Mouse (Mus musculus) limb, embryonic 11.5 days (tissue): ENCODE data around the gene Sec22c. TPM values are rescaled to one million over a fixed set of nuclear protein-coding genes. Genes with fewer than 3 reads are reported as not detected.

ENCODE experiments used
- ATAC-seq: fragments of 200-750 bp; cut with Nextera tagmentation; 2 replicates; pipeline ENCODE4 v1.8.0; 2017; ENCODE audit warnings: low read depth; ENCODE audit not compliant: insufficient number of reproducible peaks, low FRiP score, low TSS enrichment
- DNase-seq: peaks from one replicate; pipeline ENCODE4 v3.0.0-alpha.2; 2015; ENCODE audit warnings: low spot score
- H3K27ac ChIP-seq: fragments of 300-500 bp; sonication (generic); replicated peaks from 2 replicates; pipeline ENCODE4 v1.5.1; 2014; ENCODE audit warnings: low read depth, mild to moderate bottlenecking, low read length
- H3K27me3 ChIP-seq: fragments of 300-500 bp; sonication (generic); 2 replicates; pipeline ENCODE4 v1.6.1; 2014; ENCODE audit warnings: mild to moderate bottlenecking, low read length, mixed read lengths; ENCODE audit not compliant: control insufficient read depth, insufficient read depth
- H3K36me3 ChIP-seq: fragments of 300-500 bp; sonication (generic); 2 replicates; pipeline ENCODE4 v1.6.1; 2014; ENCODE audit warnings: mild to moderate bottlenecking, low read length, moderate library complexity, mixed read lengths; ENCODE audit not compliant: control insufficient read depth, insufficient read depth
- H3K4me1 ChIP-seq: fragments of 300-500 bp; sonication (generic); 2 replicates; pipeline ENCODE4 v1.6.1; 2014; ENCODE audit warnings: low read length, mixed read lengths; ENCODE audit not compliant: control insufficient read depth, insufficient read depth
- H3K4me2 ChIP-seq: fragments of 300-500 bp; sonication (generic); 2 replicates; pipeline ENCODE4 v1.6.1; 2014; ENCODE audit warnings: low read depth, mild to moderate bottlenecking, moderate library complexity; ENCODE audit not compliant: severe bottlenecking
- H3K4me3 ChIP-seq: fragments of 300-500 bp; sonication (generic); 2 replicates; pipeline ENCODE4 v1.5.1; 2014; ENCODE audit warnings: low read depth, low read length
- H3K9ac ChIP-seq: fragments of 300-500 bp; sonication (generic); 2 replicates; pipeline ENCODE4 v1.6.1; 2014; ENCODE audit warnings: mild to moderate bottlenecking, low read length
- H3K9me3 ChIP-seq: fragments of 300-500 bp; sonication (generic); 2 replicates; pipeline ENCODE4 v1.6.1; 2016; ENCODE audit warnings: low read length; ENCODE audit not compliant: control insufficient read depth
- WGBS: fragments of 180-500 bp; shearing (Covaris S2); extraction: QIAGEN DNeasy Blood & Tissue Kit; methylation state at CpG from one replicate; pipeline ENCODE4 v1.1.7; 2014; 5-methylcytosine and 5-hydroxymethylcytosine counted together
- polyA plus RNA-seq: library from polyadenylated mRNA; unstranded; fragments of >200 nt; fragmentation: Nextera tagmentation; extraction: Ambion mirVana; gene quantifications from 2 replicates; pipeline ENCODE4 v1.2.1, GENCODE M21; 2014

The Sec22c gene
- polyA plus RNA-seq, 1 experiment from 2014 or later = 10.7 TPM

GRCm38 (mm10) chr9:121718792-121719318 lies 13.6 kb upstream of the Sec22c start, which contains the start of gene Nktr:
Gene Nktr, plus strand, starts transcription at chr9:121719169.
- H3K27ac ChIP-seq = peak within 1 kb of the TSS; percentile 93
- H3K4me3 ChIP-seq = peak within 1 kb of the TSS; percentile 72
- WGBS = under 1% methylated on average over 53 of the region's 61 CpGs
- peaks cover 7% of the 10 kb centered on the region; the same call in 1 of the 2 replicates for H3K4me1 ChIP-seq
- H3K27me3 ChIP-seq = no peaks in the 10 kb centered on the region
- H3K9me3 ChIP-seq = no peaks in the 10 kb centered on the region
- peak within 1 kb of the TSS; percentile 91 for H3K9ac ChIP-seq
- DNase-seq (peak; percentile 97), ATAC-seq (peak; percentile 99)
- peak within 1 kb of the TSS; percentile 85 for H3K4me2 ChIP-seq
- no peaks in the 10 kb centered on the region for H3K36me3 ChIP-seq

- peak overlapping the region; percentile 60; the same call in 1 of the 2 replicates for H3K27ac ChIP-seq
- no peaks in the 10 kb centered on the region for H3K9me3 ChIP-seq
- ATAC-seq (peak; percentile 15; the same call in 1 of the 2 replicates), DNase-seq (no peak)
- peak overlapping the region; percentile 72 for H3K4me3 ChIP-seq
- peaks cover 2% of the 10 kb centered on the region; the same call in 1 of the 2 replicates for H3K36me3 ChIP-seq
- peaks cover 7% of the 10 kb centered on the region; the same call in 1 of the 2 replicates for H3K4me1 ChIP-seq
- H3K27me3 ChIP-seq = no peaks in the 10 kb centered on the region
- peak overlapping the region; percentile 62 for H3K4me2 ChIP-seq
- peak overlapping the region; percentile 59 for H3K9ac ChIP-seq
- 69% methylated on average over 15 of the region's 15 CpGs for WGBS
Measured at GRCm38 (mm10) chr9:121718070-121718705, 12.9 kb upstream of the Sec22c start.

- 84% methylated on average over 2 of the region's 2 CpGs for WGBS
- no peak for ATAC-seq
- no peak overlapping the region for H3K4me2 ChIP-seq
Measured at GRCm38 (mm10) chr9:121717048-121717447, 11.8 kb upstream of the Sec22c start.

GRCm38 (mm10) chr9:121710584-121710975 lies 5.3 kb upstream of the Sec22c start:
- no peaks in the 10 kb centered on the region for H3K27me3 ChIP-seq
- peaks cover 7% of the 10 kb centered on the region; the same call in 1 of the 2 replicates for H3K36me3 ChIP-seq
- WGBS = 2% methylated on average over 18 of the region's 18 CpGs
- H3K4me3 ChIP-seq = peak overlapping the region; percentile 87
- no peaks in the 10 kb centered on the region for H3K9me3 ChIP-seq
- peaks cover 2% of the 10 kb centered on the region for H3K4me1 ChIP-seq
- H3K27ac ChIP-seq = peak overlapping the region; percentile 61; the same call in 1 of the 2 replicates
- peak overlapping the region; percentile 69 for H3K9ac ChIP-seq
- H3K4me2 ChIP-seq = peak overlapping the region; percentile 69
- ATAC-seq (no peak), DNase-seq (no peak)

More at GRCm38 (mm10) chr9:121717048-121717447, 11.8 kb upstream of the Sec22c start:
- Histone ChIP-seq H3K9ac (no peak overlapping the region), H3K36me3 (peaks cover 7% of the 10 kb centered on the region; the same call in 1 of the 2 replicates), H3K4me1 (peaks cover 7% of the 10 kb centered on the region; the same call in 1 of the 2 replicates), H3K4me3 (no peak overlapping the region), H3K9me3 (no peaks in the 10 kb centered on the region), H3K27me3 (no peaks in the 10 kb centered on the region), H3K27ac (no peak overlapping the region)
- DNase-seq = no peak

- Histone ChIP-seq H3K27me3 (no peaks in the 10 kb centered on the region), H3K4me3 (peak within 1 kb of the TSS; percentile 87), H3K9ac (peak within 1 kb of the TSS; percentile 69), H3K27ac (peak within 1 kb of the TSS; percentile 61; the same call in 1 of the 2 replicates), H3K4me2 (peak within 1 kb of the TSS; percentile 69), H3K9me3 (no peaks in the 10 kb centered on the region), H3K4me1 (peaks cover 5% of the 10 kb centered on the region), H3K36me3 (peaks cover 7% of the 10 kb centered on the region; the same call in 1 of the 2 replicates)
- 5% methylated on average over 37 of the region's 37 CpGs for WGBS
- DNase-seq = peak; percentile 100
- peak; percentile 94 for ATAC-seq
Measured at GRCm38 (mm10) chr9:121709898-121710583, 4.8 kb upstream of the Sec22c start, which contains the start of gene Ss18l2. Gene Ss18l2, plus strand, starts transcription at chr9:121710329.

GRCm38 (mm10) chr9:121708506-121709486 lies 3.5 kb upstream of the Sec22c start:
- Histone ChIP-seq H3K4me1 (peaks cover 12% of the 10 kb centered on the region), H3K4me2 (no peak overlapping the region), H3K36me3 (peaks cover 7% of the 10 kb centered on the region; the same call in 1 of the 2 replicates), H3K27me3 (no peaks in the 10 kb centered on the region), H3K27ac (no peak overlapping the region), H3K4me3 (no peak overlapping the region), H3K9me3 (no peaks in the 10 kb centered on the region), H3K9ac (no peak overlapping the region; the same call in 1 of the 2 replicates)
- no peak for ATAC-seq
- no peak for DNase-seq
- 76% methylated on average over 7 of the region's 7 CpGs for WGBS

- no peak overlapping the region for H3K9ac ChIP-seq
- H3K27me3 ChIP-seq = no peaks in the 10 kb centered on the region
- H3K4me1 ChIP-seq = peaks cover 14% of the 10 kb centered on the region
- H3K4me2 ChIP-seq = no peak overlapping the region
- H3K27ac ChIP-seq = no peak overlapping the region
- no peak for ATAC-seq
- 60% methylated on average over 6 of the region's 6 CpGs for WGBS
- no peaks in the 10 kb centered on the region for H3K9me3 ChIP-seq
- no peak overlapping the region for H3K4me3 ChIP-seq
- peaks cover 2% of the 10 kb centered on the region; the same call in 1 of the 2 replicates for H3K36me3 ChIP-seq
- no peak for DNase-seq
Measured at GRCm38 (mm10) chr9:121707801-121708200, 2.5 kb upstream of the Sec22c start.
